Mouse (Mus musculus) telencephalon, adult 2 months (tissue): ENCODE data around the gene Atp6v1fnb.

Source experiments
- DNase-seq: peaks from one replicate; pipeline ENCODE4 v3.0.0-alpha.2; 2011; ENCODE audit warnings: low read depth, low spot score

Atp6v1fnb gene

GRCm38 (mm10) chr6:29471137-29471536 is at the start of gene Atp6v1fnb:
Atp6v1fnb (plus strand) TSS chr6:29471437.
- DNase-seq, result no peak

GRCm38 (mm10) chr6:29425118-29425517 is 46.1 kb upstream of the Atp6v1fnb start:
- no peak for DNase-seq

GRCm38 (mm10) chr6:29426331-29426730 is 44.9 kb upstream of the Atp6v1fnb start:
- DNase-seq, result no peak

- no peak for DNase-seq
Measured at GRCm38 (mm10) chr6:29428171-29428570, 43.1 kb upstream of the Atp6v1fnb start.

GRCm38 (mm10) chr6:29430681-29431420 is 40.4 kb upstream of the Atp6v1fnb start:
- DNase-seq, result no peak

GRCm38 (mm10) chr6:29431473-29431872 is 39.8 kb upstream of the Atp6v1fnb start:
- DNase-seq, result no peak

GRCm38 (mm10) chr6:29432156-29432555 is 39.1 kb upstream of the Atp6v1fnb start:
- DNase-seq, result no peak

- DNase-seq, result no peak
Measured at GRCm38 (mm10) chr6:29432676-29433037, 38.6 kb upstream of the Atp6v1fnb start.

GRCm38 (mm10) chr6:29433038-29433803 is 38.0 kb upstream of the Atp6v1fnb start, which contains the start of gene Flnc:
Flnc (plus strand) TSS chr6:29433256.
- no peak for DNase-seq

- DNase-seq, result no peak
Measured at GRCm38 (mm10) chr6:29433804-29434795, 37.1 kb upstream of the Atp6v1fnb start.

GRCm38 (mm10) chr6:29434911-29435691 is 36.1 kb upstream of the Atp6v1fnb start:
- DNase-seq, result no peak

GRCm38 (mm10) chr6:29435940-29436451 is 35.2 kb upstream of the Atp6v1fnb start:
- DNase-seq, result no peak

GRCm38 (mm10) chr6:29436461-29436934 is 34.7 kb upstream of the Atp6v1fnb start:
- no peak for DNase-seq

- DNase-seq, result no peak
Measured at GRCm38 (mm10) chr6:29439251-29439650, 32.0 kb upstream of the Atp6v1fnb start.

GRCm38 (mm10) chr6:29439789-29440188 is 31.4 kb upstream of the Atp6v1fnb start:
- no peak for DNase-seq

GRCm38 (mm10) chr6:29444773-29445172 is 26.5 kb upstream of the Atp6v1fnb start:
- DNase-seq, result no peak

GRCm38 (mm10) chr6:29445354-29445753 is 25.9 kb upstream of the Atp6v1fnb start:
- DNase-seq, result no peak

- DNase-seq, result no peak
Measured at GRCm38 (mm10) chr6:29449858-29450257, 21.4 kb upstream of the Atp6v1fnb start.

- no peak for DNase-seq
Measured at GRCm38 (mm10) chr6:29450667-29451066, 20.6 kb upstream of the Atp6v1fnb start.

- DNase-seq, result no peak
Measured at GRCm38 (mm10) chr6:29461502-29461901, 9.7 kb upstream of the Atp6v1fnb start.
